Mouse (Mus musculus) MEL (cell line): Measurements from ENCODE around the gene Pgrmc1. TPM values are rescaled to one million over a fixed set of nuclear protein-coding genes. Genes with fewer than 3 reads are reported as not detected.
"Not testable (repeated sequence)": the region's sequence is repeated elsewhere in the genome, so short reads cannot be mapped to it uniquely, and the experiment has no call there.

Source experiments
- DNase-seq: peaks from one replicate; pipeline ENCODE4 v3.0.0; 2011; ENCODE audit warnings: low read depth, low spot score
- H3K27ac ChIP-seq: 2 replicates; pipeline ENCODE4 v1.5.1; 2012; ENCODE audit warnings: low read depth, mild to moderate bottlenecking, control low read depth, low read length, moderate library complexity; ENCODE audit not compliant: control insufficient read depth
- H3K27me3 ChIP-seq, 2 experiments: fragments of 150-350 bp in 1 of 2; sonication (generic) in 1 of 2; 2 replicates each; pipeline ENCODE4 v1.6.1; 2012; ENCODE audit warnings: low read length in 2 of 2, mild to moderate bottlenecking in 2 of 2, improper control_type of control experiment in 1 of 2, moderate library complexity in 1 of 2; ENCODE audit not compliant: insufficient read depth in 2 of 2, control insufficient read depth in 1 of 2
- H3K36me3 ChIP-seq, 2 experiments: 2 replicates each; pipeline ENCODE4 v1.6.1; 2012 to 2014; ENCODE audit warnings: low read length in 2 of 2, improper control_type of control experiment in 1 of 2, inconsistent platforms in 1 of 2, mild to moderate bottlenecking in 1 of 2; ENCODE audit not compliant: insufficient read depth in 2 of 2, control insufficient read depth in 1 of 2
- H3K4me1 ChIP-seq, 2 experiments: fragments of 150-350 bp in 1 of 2; sonication (generic) in 1 of 2; 2 replicates each; pipeline ENCODE4 v1.6.1; 2012; ENCODE audit warnings: low read length in 2 of 2, improper control_type of control experiment in 1 of 2, mild to moderate bottlenecking in 1 of 2; ENCODE audit not compliant: insufficient read depth in 2 of 2, control insufficient read depth in 1 of 2
- H3K4me3 ChIP-seq, 2 experiments: fragments of 150-350 bp in 1 of 2; sonication (generic) in 1 of 2; 2 replicates each; pipeline ENCODE4 v1.5.1; 2012; ENCODE audit warnings: low read depth in 2 of 2, low read length in 2 of 2, mild to moderate bottlenecking in 2 of 2, moderate library complexity in 2 of 2, control low read depth in 1 of 2, improper control_type of control experiment in 1 of 2; ENCODE audit not compliant: control insufficient read depth in 1 of 2, insufficient read depth in 1 of 2
- H3K79me2 ChIP-seq: 2 replicates; pipeline ENCODE4 v1.6.1; 2012; ENCODE audit warnings: mild to moderate bottlenecking, low read length, moderate library complexity; ENCODE audit not compliant: control insufficient read depth, poor library complexity, insufficient read depth
- H3K9ac ChIP-seq: 2 replicates; pipeline ENCODE4 v1.6.1; 2012; ENCODE audit warnings: low read depth, mild to moderate bottlenecking, control low read depth, low read length, moderate library complexity; ENCODE audit not compliant: control insufficient read depth, poor library complexity, severe bottlenecking
- H3K9me3 ChIP-seq: fragments of 150-350 bp; sonication (generic); replicated peaks from 2 replicates; pipeline ENCODE4 v1.6.1; 2012; ENCODE audit warnings: mild to moderate bottlenecking, low read length, improper control_type of control experiment, moderate library complexity; ENCODE audit not compliant: insufficient read depth
- CHD2 ChIP-seq: IDR thresholded peaks from 2 replicates; pipeline ENCODE4 v1.6.1; 2011; ENCODE audit warnings: low read length, improper control_type of control experiment
- E2F4 ChIP-seq: IDR thresholded peaks from 2 replicates; pipeline ENCODE4 v1.6.1; 2011; ENCODE audit warnings: low read depth, low read length, improper control_type of control experiment, borderline replicate concordance
- EP300 ChIP-seq, 2 experiments: IDR thresholded peaks; 2 replicates each; pipeline ENCODE4 v1.6.1; 2011; ENCODE audit warnings: improper control_type of control experiment in 2 of 2, low read length in 2 of 2, low read depth in 1 of 2, mild to moderate bottlenecking in 1 of 2
- MAFK ChIP-seq: IDR thresholded peaks from 2 replicates; pipeline ENCODE4 v1.6.1; 2011; ENCODE audit warnings: low read depth, mild to moderate bottlenecking, low read length, improper control_type of control experiment, borderline replicate concordance
- MEF2A ChIP-seq: IDR thresholded peaks from 2 replicates; pipeline ENCODE4 v1.6.1; 2014; ENCODE audit warnings: low read depth, mild to moderate bottlenecking, inconsistent platforms, low read length, improper control_type of control experiment; ENCODE audit not compliant: poor library complexity, insufficient replicate concordance, severe bottlenecking; ENCODE audit errors: extremely low read depth
- MYB ChIP-seq: IDR thresholded peaks from 2 replicates; pipeline ENCODE4 v1.6.1; 2011; ENCODE audit warnings: mild to moderate bottlenecking, low read depth, low read length, improper control_type of control experiment
- NELFE ChIP-seq: IDR thresholded peaks from 2 replicates; pipeline ENCODE4 v1.6.1; 2011; ENCODE audit warnings: low read depth, low read length, improper control_type of control experiment
- NRF1 ChIP-seq: IDR thresholded peaks from 2 replicates; pipeline ENCODE4 v1.6.1; 2014; ENCODE audit warnings: low read depth, mild to moderate bottlenecking, inconsistent platforms, low read length, improper control_type of control experiment, moderate library complexity; ENCODE audit not compliant: poor library complexity, insufficient read depth, severe bottlenecking
- POLR2AphosphoS2 ChIP-seq: IDR thresholded peaks from 2 replicates; pipeline ENCODE4 v1.6.1; 2011; ENCODE audit warnings: low read length, improper control_type of control experiment
- SIN3A ChIP-seq: IDR thresholded peaks from 2 replicates; pipeline ENCODE4 v1.6.1; 2012; ENCODE audit warnings: low read length, improper control_type of control experiment, inconsistent platforms
- UBTF ChIP-seq: IDR thresholded peaks from 2 replicates; pipeline ENCODE4 v1.6.1; 2012; ENCODE audit warnings: low read depth, mild to moderate bottlenecking, inconsistent platforms, low read length, improper control_type of control experiment, moderate library complexity, borderline replicate concordance; ENCODE audit not compliant: insufficient read depth
- ZC3H11A ChIP-seq: IDR thresholded peaks from 2 replicates; pipeline ENCODE4 v1.6.1; 2012; ENCODE audit warnings: low read depth, mild to moderate bottlenecking, inconsistent platforms, low read length, improper control_type of control experiment
- ZKSCAN1 ChIP-seq: IDR thresholded peaks from 2 replicates; pipeline ENCODE4 v1.6.1; 2012; ENCODE audit warnings: low read depth, mild to moderate bottlenecking, inconsistent platforms, low read length, improper control_type of control experiment, moderate library complexity
- polyA plus RNA-seq, 2 experiments: library from polyadenylated mRNA; stranded (reverse) in 1 of 2; unstranded in 1 of 2; fragments of >175 nt in 1 of 2; fragments of >200 nt in 1 of 2; gene quantifications; 2 replicates each; pipeline versions ENCODE4 v1.2.1 to v1.2.4; 2012; ENCODE audit warnings: low replicate concordance in 2 of 2, low read depth in 1 of 2; ENCODE audit not compliant: insufficient read length in 2 of 2, insufficient read depth in 1 of 2, missing spikeins in 1 of 2
- total RNA-seq: library from RNA; depleted of rRNA; stranded (reverse); fragments of 300-350 nt; gene quantifications from 2 replicates; pipeline ENCODE4 v1.2.3, GENCODE M21; 2012

Pgrmc1 gene
- total and polyA plus RNA-seq, 3 experiments = 78.9 to 97.1 (median 88.3) TPM

DNA sequence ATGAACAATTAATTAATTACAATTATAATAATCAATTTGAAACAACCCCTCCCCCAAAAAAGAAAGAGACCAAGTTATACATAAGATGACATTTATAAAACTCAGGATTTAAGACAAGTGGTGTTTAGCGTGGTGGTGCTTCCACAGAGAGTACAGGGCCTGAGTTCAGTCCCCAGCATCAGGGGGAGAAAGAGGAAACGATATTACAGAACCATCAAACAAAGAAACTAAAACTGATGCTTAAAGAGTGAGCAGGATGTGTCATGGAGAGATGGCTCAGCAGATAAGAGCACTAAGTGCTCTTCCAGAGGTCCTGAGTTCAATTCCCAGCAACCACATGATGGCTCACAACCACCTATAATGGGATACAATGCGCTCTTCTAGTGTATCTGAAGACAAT is 45.3 kb upstream of the Pgrmc1 start:
- H3K4me1 ChIP-seq = no peaks in the 10 kb centered on the region
- no peak for DNase-seq
- H3K79me2 ChIP-seq = no peaks in the 10 kb centered on the region
- TF ChIP-seq NELFE (no peak), ZKSCAN1 (no peak), NRF1 (no peak), MYB (no peak), SIN3A (no peak), POLR2AphosphoS2 (no peak), ZC3H11A (no peak), E2F4 (no peak), EP300 (IDR thresholded peaks at IDR 0.05; ENCODE audit: low read depth in 1 of 2, low read length in 2 of 2) (no peak), CHD2 (no peak), UBTF (no peak), MAFK (no peak)
- TF ChIP-seq, all 39 proteins: peak for 0
- Histone ChIP-seq H3K27me3 (no peaks in the 10 kb centered on the region), H3K27ac (no peak overlapping the region), H3K9ac (no peak overlapping the region), H3K36me3 (no peaks in the 10 kb centered on the region), H3K4me3 (no peak overlapping the region), H3K9me3 (no peaks in the 10 kb centered on the region)

DNA sequence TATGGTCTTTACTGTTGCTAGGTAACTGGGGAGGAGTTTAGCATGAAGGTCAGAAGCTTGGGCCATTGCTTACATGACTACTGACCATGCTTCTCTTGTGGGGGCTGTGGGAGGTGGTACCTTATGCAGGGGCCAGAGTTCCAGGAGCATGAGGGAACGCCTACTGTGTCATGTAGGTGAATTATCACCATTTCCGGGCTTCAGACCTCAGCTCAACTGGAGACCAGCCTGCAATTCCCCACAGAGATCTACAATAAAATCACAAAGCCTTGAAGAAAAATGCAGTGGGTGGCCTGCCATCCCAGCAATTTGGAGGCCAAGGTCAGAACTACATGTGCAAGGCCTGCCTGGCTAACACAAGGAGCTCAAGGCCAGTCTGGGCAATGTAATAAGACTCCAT is 42.8 kb upstream of the Pgrmc1 start:
- H3K27ac ChIP-seq, H3K9me3 ChIP-seq, H3K27me3 ChIP-seq, H3K36me3 ChIP-seq, H3K4me3 ChIP-seq, DNase-seq, H3K4me1 ChIP-seq, H3K79me2 ChIP-seq, H3K9ac ChIP-seq: not testable (repeated sequence)

DNA sequence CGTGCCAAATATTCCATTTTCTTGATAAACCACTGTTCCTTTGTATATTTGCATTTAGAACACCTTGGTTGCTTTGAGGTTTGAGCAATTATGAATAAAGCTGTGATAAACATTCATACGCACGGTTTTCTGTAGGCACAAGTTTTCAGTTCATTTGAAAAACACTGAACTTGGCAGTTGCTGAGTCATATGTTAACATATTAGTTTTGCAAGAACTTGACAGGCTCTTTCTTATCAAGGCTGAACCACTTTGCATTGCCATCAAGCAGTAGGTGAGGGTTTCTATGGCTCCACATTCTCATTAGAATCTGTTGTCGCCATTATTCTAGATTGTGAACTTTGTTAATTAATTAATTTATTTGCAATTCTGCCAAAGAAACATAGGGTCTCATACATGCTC is 37.8 kb upstream of the Pgrmc1 start:
- Histone ChIP-seq H3K79me2 (no peaks in the 10 kb centered on the region), H3K27ac (no peak overlapping the region), H3K4me1 (peaks cover 2% of the 10 kb centered on the region in 2 experiments; a peak in 2 of 4 replicates), H3K4me3 (no peak overlapping the region), H3K9ac (no peak overlapping the region), H3K36me3 (peaks cover 0 to 8% of the 10 kb centered on the region in 2 experiments; a peak in 2 of 4 replicates), H3K27me3 (peaks cover 0 to 3% of the 10 kb centered on the region in 2 experiments; a peak in 2 of 4 replicates), H3K9me3 (no peaks in the 10 kb centered on the region)
- DNase-seq = peak; percentile 39
- no peak for TF ChIP-seq MEF2A
- TF ChIP-seq EP300 (IDR thresholded peaks at IDR 0.05; ENCODE audit: low read depth in 1 of 2, low read length in 2 of 2) = peak; percentile 9 to 20; a peak in 1 of 4 replicates
